Mouse (Mus musculus): ENCODE results near the gene Accs.

GRCm38 (mm10) chr2:93890143-93890542 is 40.4 kb upstream of the Accs start:
- TF ChIP-seq CTCF (conservative IDR thresholded peaks at IDR 0.05 in 1 of 2, IDR thresholded peaks at IDR 0.05 in 1 of 2; ENCODE audit: low read depth in 2 of 2, low read length in 2 of 2) (no peak), EP300 (IDR thresholded peaks at IDR 0.05; ENCODE audit: low read length) (no peak), SIN3A (IDR thresholded peaks at IDR 0.05; ENCODE audit: low read length) (no peak), CHD1 (IDR thresholded peaks at IDR 0.05; ENCODE audit: low read depth, low read length) (no peak), RCOR1 (conservative IDR thresholded peaks at IDR 0.05; ENCODE audit: low read depth, low read length) (no peak), ELF1 (IDR thresholded peaks at IDR 0.05; ENCODE audit: low read depth, low read length) (no peak), BHLHE40 (IDR thresholded peaks at IDR 0.05; ENCODE audit: low read depth, low read length) (no peak), POLR2A (IDR thresholded peaks at IDR 0.05; ENCODE audit: low read depth, low read length) (no peak), TCF12 (IDR thresholded peaks at IDR 0.05; ENCODE audit: low read depth, low read length) (no peak), CHD2 (IDR thresholded peaks at IDR 0.05; ENCODE audit: low read length) (no peak)
